Mouse (Mus musculus): ENCODE data around the gene Kti12. TPM values are rescaled to one million over a fixed set of nuclear protein-coding genes. Genes with fewer than 3 reads are reported as not detected.

The Kti12 gene
- polyA plus RNA-seq, 1 experiment from 2014 or later, result 53.2 TPM

GRCm38 (mm10) chr4:108890876-108891275 lies 43.3 kb downstream of the Kti12 start:
- H3K27me3 ChIP-seq (replicated peaks; ENCODE audit: control insufficient read depth, insufficient read depth, low read length), result no peaks in the 10 kb centered on the region
- H3K36me3 ChIP-seq (ENCODE audit: control insufficient read depth, insufficient read depth, low read length), result no peaks in the 10 kb centered on the region
- no peak overlapping the region for H3K9ac ChIP-seq (ENCODE audit: low read depth, low read length)
- no peak overlapping the region for H3K4me2 ChIP-seq (ENCODE audit: low read depth, low read length)
- no peak overlapping the region for H3K4me3 ChIP-seq (ENCODE audit: low read length)
- WGBS, result 90% methylated on average over 6 of the region's 6 CpGs
- no peaks in the 10 kb centered on the region for H3K4me1 ChIP-seq (ENCODE audit: control insufficient read depth, insufficient read depth, low read length)
- H3K27ac ChIP-seq (ENCODE audit: low read length), result no peak overlapping the region
- H3K9me3 ChIP-seq (ENCODE audit: control insufficient read depth, low read length), result no peaks in the 10 kb centered on the region
- ATAC-seq, result no peak

Other genes starting within 250 kb of the Kti12 start
- 33.0 and 35.2 TPM in 2 replicates for gene Cc2d1b, start 227.8 kb upstream of the Kti12 start, polyA plus RNA-seq (2015; fragmentation: Nextera tagmentation; extraction: Ambion mirVana)
- gene 3110021N24Rik, start 128.1 kb upstream of the Kti12 start, polyA plus RNA-seq (2015; fragmentation: Nextera tagmentation; extraction: Ambion mirVana), result 1.1 and 1.3 TPM in 2 replicates
- gene Zfyve9, start 67.0 kb upstream of the Kti12 start, polyA plus RNA-seq (2015; fragmentation: Nextera tagmentation; extraction: Ambion mirVana), result 3.1 and 3.6 TPM in 2 replicates
- gene Btf3l4, start 14.2 kb upstream of the Kti12 start, polyA plus RNA-seq (2015; fragmentation: Nextera tagmentation; extraction: Ambion mirVana), result 113 and 115 TPM in 2 replicates
- 81.9 and 91.0 TPM in 2 replicates for gene Txndc12, start 13.2 kb upstream of the Kti12 start, polyA plus RNA-seq (2015; fragmentation: Nextera tagmentation; extraction: Ambion mirVana)
- 0.83 and 1.1 TPM in 2 replicates for gene A730015C16Rik, start 834 bp downstream of the Kti12 start, polyA plus RNA-seq (2015; fragmentation: Nextera tagmentation; extraction: Ambion mirVana)
- gene Rab3b, start 31.3 kb downstream of the Kti12 start, polyA plus RNA-seq (2015; fragmentation: Nextera tagmentation; extraction: Ambion mirVana), result 8.6 and 9.8 TPM in 2 replicates
- 45.6 and 46.3 TPM in 2 replicates for gene Nrd1, start 152.9 kb downstream of the Kti12 start, polyA plus RNA-seq (2015; fragmentation: Nextera tagmentation; extraction: Ambion mirVana)